Mouse (Mus musculus) ovary, postnatal 10 days (tissue): ENCODE results near the gene Zfp715.
"Not testable (repeated sequence)": the region's sequence is repeated elsewhere in the genome, so short reads cannot be mapped to it uniquely, and the experiment has no call there.

Experiments used
- DNase-seq: peaks from one replicate; pipeline ENCODE4 v3.0.0; 2022; ENCODE audit warnings: low spot score

Gene Zfp715

DNA sequence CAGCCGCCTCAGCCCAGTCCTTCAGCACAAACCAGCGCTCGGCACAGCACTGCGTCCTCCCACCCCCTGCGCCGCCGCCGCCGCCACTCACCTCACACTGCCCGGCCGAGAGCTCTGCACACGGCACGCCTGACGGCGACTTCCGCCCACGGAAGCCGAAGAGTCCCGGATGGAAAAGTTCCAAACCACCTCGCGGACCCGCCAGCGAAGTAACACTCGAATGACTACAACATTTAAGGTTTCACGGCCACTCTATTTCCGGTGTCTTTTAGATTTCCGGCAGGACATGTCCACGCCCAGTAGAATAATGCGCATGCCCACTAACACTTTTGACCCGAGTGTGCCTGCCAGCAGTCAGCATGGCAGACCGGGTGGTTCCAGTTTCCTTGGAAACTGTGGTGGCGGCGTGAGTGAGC lies at the start of gene Zfp715:
Gene Zfp715 (minus strand): TSS at position 282 of the 416 bp plus-strand sequence.
- DNase-seq: peak; percentile 67

DNA sequence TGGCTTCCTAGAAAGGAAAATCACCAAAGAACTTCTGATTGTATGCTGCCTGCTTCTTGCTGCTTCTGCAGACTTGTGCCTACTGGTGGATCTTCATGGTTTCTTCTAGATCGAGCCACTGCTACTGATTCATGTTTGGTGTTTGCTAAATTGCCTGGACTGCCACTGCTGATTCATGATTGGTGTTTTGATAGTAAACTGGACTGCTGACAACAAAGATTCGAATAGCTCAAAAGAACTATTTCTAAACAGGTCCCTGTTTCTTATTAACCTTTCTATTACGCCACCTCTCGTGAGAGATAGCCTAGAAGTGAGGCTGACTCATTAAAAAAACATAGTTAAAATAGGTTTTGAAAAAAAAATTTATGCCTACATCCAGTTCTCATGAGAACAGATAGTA lies 48.9 kb upstream of the Zfp715 start:
- no peak for DNase-seq

DNA sequence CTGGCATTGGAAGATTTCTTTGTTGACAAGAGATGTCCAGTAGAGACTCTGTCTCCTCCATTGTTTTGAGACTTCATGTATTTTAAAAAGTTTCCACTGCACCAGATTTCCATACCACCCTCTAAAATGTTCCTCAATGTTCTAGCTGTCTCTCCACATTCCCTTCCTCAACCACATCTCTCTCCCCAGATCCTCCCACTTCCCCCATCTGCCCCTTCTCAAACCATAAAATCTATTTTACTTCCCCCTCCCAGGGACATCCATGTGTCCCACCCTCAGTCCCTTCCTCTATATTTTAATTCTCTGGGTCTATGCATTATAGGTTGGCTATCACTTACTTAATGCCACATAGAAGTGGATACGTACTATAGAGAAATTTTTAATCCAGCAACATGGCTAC lies 48.3 kb upstream of the Zfp715 start:
- DNase-seq: no peak

DNA sequence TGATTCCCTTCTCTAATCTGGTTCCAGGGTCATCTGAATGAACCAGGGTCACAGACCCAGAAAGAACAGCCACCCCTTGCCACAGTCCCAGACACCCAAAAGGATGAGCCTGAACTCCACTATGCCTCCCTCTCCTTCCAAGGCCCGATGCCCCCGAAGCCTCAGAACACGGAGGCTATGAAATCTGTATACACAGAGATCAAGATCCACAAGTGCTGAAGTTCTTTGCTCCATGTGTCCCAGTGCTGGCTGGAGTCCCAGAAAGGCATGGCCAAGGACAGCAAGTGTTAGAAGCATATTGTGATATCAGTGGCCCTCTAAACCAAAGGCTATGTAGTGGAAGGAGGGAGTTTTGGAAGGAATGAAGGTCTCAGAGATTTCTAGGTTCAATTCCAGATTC lies 45.5 kb upstream of the Zfp715 start:
- no peak for DNase-seq

DNA sequence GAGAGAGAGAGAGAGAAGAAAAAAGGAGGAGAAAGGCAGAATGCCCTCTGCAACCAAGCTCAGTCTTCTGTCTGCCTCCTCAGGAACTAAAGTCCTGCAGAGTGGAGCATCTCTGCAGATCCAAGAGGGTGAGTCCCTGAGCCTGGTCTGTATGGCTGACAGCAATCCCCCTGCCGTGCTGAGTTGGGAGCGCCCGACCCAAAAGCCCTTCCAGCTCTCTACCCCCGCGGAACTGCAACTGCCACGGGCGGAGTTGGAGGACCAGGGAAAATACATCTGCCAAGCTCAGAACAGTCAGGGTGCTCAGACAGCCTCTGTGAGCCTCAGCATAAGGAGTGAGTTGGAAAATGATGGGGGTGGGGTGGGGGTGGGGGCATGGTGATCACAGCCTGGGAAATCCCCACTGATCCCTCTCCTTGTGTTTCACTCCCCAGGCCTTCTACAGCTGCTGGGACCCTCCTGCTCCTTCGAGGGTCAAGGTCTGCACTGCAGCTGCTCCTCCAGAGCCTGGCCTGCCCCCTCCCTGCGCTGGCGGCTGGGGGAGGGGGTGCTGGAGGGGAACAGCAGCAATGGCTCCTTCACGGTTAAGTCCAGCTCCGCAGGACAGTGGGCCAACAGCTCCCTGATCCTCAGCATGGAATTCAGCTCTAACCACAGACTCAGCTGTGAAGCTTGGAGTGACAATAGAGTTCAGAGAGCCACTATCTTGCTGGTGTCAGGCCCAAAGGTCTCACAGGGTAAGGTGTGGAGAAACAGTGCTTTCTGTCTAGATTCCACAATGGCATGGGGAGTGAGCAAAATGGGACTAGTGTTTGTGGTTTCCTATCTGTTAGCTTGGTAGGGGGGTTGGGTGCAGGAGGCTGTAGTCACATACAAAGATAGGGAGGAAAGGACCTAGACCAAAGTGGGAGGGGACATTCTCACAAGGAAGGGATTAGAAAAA lies 42.1 kb upstream of the Zfp715 start:
- no peak for DNase-seq

DNA sequence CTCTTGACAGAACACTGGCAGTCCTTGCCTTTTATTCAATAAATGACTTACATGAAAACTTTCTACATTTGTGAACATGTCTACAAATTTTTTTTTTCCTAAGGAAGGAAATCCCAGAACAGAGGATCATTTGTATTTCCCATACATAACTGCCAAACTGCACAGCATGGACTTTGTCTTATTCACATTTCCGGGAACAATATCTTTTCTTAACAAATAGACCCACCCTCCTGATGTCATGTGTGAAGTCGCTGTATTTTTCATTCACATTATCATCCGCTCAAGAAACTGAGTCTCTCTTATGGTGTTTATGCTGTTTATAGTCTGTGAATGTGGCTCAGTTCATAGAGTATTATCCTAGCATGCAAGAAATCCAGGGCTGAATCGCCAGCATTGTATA lies 40.7 kb upstream of the Zfp715 start:
- no peak for DNase-seq

DNA sequence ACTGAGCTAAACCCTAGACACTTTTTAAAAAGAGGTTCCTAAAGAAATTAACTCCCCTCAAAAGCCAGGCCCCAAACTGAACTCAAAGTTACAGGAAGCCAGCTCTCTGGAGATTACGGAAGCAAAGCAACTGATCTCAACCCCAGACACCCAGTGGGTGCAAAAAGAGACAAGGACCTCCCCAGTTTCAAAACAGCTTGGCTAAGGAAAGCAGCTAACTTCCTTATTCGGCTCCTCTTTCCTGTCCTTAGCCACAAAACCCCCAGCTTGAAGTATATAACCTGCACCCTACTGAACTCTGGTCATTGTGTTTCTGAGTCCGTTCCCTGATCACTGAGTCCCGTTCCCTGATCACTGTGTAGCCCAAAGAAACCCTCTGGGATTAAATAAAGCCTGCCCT lies 40.0 kb upstream of the Zfp715 start:
- DNase-seq: no peak

DNA sequence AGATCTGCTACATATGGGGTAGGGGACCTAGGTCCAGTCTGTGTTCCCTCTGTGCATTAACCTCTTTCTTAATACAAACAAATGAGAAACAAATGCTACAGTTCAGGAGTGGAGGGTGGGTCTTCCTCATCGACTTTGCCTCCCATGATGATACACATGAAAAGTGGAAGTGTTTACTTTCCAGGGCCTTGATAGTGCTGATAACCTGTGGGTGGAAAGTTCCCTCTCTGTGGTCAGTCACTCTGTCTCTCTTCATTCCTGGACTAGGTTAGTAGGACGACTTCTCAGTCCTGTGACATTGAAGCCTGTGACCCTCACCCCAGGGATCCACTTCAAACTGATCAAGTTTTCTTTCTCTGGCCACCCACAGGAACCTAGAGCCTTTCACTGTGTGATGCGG lies 38.1 kb upstream of the Zfp715 start, which contains the start of gene Siglecf:
Gene Siglecf (plus strand): TSS at position 188 of the 400 bp plus-strand sequence.
- DNase-seq: no peak

DNA sequence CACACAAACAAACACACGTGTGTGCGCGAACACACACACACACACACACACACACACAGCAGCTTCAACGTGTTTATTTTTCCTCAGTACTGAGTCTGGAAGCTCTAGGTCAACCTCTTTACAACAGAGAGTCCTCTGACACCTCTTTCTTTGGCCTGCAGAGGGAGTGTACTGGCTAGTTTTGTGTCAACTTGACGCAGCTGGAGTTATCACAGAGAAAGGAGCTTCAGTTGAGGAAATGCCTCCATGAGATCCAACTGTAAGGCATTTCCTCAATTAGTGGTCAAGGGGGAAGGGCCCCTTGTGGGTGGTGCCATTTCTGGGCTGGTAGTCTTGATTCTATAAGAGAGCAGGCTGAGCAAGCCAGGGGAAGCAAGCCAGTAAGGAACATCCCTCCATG lies 36.5 kb upstream of the Zfp715 start:
- DNase-seq: not testable (repeated sequence)

DNA sequence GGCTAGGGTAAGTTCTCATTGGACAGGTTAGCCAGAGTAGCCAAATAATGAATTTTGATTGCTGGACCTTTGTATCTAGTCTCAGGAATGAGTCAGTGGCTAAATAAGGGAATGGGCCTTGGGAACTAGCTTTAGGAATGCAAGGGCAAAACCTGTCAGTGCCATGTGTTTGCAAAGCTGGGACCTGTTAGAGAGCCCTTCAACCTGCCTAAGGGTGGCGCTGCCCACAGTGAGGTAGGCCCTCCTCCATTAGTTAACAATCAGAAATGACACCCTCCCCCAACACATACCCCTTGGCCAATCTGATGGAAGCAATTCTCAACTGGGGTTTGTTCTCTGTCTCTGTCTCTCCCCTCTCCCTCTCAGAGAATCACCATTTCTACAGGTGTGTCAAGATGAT lies 33.5 kb upstream of the Zfp715 start:
- DNase-seq: no peak

DNA sequence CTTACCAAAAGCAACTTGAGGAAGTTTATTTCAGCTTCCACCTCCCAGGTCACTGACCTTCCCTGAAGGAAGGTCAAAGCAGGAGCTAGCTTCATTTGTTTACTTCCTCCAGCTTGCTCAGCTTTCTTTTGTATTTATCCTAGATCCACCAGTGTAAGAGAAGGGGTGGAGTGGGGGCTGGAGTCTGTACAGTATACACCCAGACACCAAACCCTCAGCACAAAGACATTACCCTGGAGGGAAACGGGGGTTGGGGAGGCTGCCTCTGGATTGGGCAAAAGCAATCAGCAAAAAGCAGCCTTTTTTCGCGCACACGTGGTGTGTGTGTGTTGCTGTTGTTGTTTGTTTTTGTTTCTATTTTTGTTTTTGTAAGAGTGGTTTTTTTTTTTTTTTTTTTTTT lies 33.1 kb upstream of the Zfp715 start:
- no peak for DNase-seq

DNA sequence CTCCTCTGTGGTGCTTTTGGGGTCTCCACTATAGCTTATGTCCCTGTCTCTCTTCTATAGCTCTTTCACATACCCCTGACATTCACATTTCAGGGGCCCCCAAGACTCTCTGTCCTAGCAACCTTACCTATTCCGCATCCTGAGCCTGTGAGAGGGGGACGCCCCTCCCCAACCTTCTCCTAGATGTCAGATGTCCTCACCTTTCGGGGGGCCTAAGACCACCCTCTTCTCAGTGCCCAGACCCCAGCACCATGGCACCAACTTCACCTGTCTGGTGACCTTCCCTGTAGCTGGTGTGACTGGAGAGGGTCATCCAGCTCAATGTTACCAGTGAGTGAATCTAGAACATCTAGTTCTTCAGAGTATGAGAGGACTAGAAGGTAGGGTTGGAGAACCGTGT lies 31.4 kb upstream of the Zfp715 start:
- DNase-seq: no peak

DNA sequence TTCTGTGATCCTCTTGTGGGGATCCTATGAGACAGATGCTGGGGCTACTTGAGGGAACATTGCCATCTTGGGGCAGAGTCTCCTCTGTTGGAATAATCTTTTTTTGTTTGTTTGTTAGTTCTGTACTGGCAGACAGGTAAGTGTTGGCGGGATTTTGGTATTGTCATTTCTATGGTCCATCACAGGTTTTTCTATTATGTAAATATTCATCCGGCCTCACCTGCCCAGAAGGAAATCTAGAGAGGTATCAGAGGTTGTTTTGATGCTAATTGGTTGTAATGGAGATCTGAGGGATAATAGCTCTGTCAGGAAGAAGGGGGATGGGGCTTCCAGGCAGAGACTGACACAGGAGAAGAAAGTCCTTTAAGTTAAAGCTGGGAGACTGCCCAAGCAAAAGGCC lies 30.9 kb upstream of the Zfp715 start:
- no peak for DNase-seq

DNA sequence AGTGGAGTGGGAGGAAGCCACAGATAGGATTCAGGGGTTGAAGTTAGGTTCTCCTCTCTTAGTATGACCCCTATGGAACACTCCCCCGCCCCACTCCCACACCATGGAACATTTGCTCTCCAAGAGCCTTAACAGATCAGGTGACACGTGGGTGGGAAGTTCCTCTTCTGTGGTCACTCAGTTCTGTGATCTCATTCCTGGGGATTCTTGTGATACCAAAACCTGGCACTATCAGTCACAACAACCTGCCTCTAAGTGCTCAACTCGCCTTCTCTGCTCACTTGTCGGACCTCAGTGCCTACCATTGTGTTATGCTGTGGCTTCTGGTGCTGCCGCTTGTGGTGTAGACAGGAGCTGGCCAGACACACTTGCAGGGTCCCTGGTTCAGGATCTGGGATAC lies 30.1 kb upstream of the Zfp715 start:
- DNase-seq: no peak

DNA sequence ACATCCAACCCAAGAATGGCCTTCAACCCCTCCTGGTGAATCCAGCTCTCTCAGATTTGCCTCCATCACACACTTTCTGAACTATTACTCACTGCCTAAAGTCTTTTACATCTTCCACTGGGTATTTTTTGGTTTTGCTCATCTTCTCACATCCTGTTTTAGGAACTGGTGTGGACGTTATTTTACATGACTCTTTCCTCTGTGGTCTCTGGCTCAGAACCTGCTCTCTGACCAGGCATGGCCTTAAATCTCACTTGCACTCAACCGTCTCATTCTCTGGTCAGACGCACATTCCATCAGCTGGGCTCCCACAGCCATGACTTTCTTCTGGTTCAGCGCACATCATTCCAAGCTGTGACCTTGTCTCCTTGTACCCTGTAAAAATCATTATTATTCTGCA lies 27.7 kb upstream of the Zfp715 start:
- DNase-seq: no peak

DNA sequence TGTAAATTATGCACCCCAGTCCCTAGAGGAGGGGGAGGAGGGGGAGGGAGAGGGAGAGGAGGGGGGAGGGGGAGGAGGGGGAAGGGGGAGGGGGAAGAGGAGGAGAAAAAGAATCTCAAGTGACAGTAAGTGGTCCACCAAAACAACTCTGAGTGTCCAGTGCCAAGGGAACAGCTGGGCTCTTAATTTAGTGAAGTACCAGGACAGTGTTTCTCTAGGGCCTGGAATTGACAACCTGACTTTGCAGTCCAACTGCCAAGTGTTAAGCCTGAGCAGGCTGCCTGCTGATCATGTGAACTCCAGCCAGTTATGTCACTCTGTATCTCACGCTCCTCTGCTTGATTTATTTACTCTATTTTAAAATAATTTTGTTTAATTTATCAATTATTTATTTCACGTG lies 20.8 kb upstream of the Zfp715 start:
- DNase-seq: no peak

DNA sequence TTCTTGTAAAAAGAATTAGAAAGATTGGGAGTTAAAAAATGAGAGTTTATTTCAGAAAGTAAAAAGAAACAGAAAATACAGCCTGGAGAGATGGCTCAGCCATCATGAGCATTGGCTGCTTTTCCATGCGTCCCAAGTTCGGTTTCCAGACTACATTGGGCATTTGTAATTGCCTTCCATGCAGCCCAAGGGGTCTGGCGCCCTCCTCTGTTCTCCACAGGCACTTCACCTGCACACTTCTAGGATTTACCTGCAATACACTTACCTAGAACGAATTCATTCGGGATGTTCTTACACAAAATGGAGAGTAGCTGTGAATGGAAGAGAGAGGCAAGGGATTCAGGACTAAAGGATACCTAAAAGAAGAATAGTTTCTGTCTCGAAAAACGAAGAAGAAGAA lies 20.1 kb upstream of the Zfp715 start:
- DNase-seq: no peak

DNA sequence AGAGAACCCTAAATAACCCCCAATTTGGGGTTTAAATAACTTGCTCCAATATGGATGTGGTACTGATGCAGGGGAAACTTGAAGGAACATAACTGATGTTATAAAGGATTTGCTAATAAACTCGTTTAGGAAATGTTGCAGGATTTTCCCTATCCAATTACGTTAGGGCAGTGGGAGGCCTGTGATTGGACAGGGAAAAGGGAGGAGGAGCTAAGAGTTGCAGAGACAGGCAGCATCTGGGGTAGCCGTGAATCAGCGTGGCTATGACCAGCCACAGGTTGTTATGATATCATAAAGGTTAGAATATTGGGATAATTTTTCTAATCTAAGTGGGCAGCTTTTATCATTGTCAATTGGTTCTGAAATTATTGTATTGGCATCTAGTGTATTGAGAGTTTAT lies 15.0 kb upstream of the Zfp715 start:
- DNase-seq: no peak

DNA sequence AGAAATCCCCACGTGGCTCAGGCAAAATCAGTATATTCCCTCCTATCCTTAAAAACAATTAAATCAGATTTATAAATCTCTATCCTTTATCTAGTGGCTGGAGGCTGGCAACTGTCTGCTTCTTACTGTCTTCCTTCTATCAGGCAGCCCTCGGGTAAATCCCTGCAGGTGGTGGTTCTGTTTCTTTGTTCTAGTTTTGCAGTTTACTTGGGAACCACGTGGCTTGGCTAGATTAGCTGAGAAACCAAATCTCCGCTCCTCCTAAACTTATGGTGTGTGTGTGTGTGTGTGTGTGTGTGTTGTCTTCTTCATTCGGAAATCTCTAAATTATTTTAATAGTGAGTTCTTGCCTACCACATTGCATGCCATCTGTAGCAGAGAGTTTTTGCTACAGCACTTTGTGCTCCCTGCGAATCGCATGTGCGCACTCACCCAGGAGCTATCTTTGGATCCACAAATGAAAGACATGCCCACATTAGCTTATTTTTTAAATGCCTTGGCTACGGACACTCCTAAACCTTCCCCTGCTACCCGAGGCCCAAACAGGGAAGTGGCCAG lies 13.2 kb upstream of the Zfp715 start:
- no peak for DNase-seq

DNA sequence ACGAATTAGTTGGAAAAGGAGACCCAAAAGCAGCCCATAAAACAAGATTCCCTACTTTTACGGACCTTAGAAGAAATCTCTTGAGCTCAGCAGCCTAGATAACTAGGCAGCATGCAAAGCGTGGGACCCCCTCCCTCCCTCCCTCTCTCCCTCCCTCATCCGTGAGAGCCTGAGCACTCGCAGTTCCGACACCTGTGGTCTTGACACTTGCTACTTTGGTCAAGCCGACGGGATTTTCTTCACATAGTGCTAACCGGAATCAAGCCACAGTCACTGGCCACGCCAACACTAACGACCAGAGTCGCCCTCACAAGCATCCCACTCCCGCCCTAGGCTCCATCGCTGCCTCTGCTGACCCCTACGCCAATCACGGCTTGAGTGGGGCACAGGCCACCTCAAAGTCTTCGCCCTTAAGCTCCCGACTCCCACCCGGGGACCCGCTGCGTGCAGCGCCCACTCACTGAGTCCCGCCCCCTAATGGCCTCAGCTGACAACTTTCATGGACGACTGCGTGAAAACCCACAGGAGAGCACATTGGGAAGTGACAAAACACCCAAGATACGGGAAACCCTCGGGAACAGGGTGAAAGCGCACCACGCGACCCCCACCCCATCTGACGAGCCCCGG lies 595 bp downstream of the Zfp715 start:
- no peak for DNase-seq

DNA sequence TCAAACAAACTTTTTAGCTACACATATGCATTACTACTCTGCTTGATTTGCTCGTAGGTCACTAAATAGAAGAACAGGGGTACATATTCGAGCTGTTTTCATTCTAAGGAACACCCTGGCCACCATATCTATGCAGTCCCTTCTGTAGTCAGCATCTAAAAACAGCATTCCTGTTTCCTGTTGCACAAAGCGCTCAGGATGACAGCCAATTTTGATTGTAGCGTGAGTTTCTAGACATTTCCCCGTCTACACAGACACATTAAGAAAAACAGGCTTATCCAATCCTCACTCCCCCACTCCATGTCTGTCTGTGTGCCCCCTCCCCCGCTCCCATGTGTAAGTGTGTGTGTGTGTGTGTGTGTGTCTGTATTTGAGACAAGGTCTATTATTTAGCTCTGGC lies 1.5 kb downstream of the Zfp715 start:
- no peak for DNase-seq

DNA sequence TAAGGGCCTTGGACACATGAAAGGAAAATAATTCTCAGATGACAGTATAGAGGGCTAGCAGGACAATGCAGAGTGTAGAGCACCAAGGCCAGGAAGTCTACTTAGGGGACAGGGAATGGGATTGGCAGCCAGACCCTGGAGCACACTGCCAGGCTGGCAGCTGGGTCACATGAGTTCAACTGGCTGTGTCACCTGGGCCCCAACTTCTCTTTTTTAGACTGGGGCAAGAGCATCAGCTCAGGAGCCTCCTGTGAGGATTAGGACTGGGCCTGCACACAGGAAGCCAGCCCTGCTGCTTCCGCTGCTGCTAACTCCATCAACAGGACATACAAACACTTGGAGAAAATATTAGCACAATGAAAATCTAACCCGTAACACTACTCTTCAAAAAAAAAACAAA lies 4.0 kb downstream of the Zfp715 start:
- DNase-seq: no peak

DNA sequence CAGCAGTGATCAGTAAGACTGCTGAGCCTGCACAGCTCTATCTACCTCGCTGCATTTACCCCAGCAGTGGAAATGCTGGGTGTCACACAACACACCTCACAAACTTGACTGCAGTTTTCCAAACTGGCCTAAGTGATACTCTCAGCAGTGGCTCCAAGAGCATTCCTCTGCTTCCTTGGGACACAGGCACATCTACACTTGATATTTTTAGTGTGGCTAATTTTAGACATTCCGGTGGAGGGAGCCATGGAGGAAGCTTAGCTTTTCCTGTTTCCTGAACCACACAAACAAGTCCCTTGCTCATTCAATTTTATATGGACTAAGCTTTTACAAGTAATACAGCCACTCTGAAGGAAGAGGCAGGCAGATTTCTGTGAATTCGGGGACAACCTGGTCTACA lies 7.9 kb downstream of the Zfp715 start:
- no peak for DNase-seq
